Mouse (Mus musculus) bone marrow, adult 2 months (tissue): ENCODE results near the gene Cnih1. TPM values are rescaled to one million over a fixed set of nuclear protein-coding genes. Genes with fewer than 3 reads are reported as not detected.

Experiments
- H3K27ac ChIP-seq: fragments of 200-500 bp; 2 replicates; pipeline ENCODE4 v1.5.1; 2012; ENCODE audit warnings: low read depth, mild to moderate bottlenecking, control low read depth, inconsistent platforms, low read length; ENCODE audit not compliant: control insufficient read depth, poor library complexity, insufficient read depth
- H3K4me1 ChIP-seq: fragments of 200-500 bp; 2 replicates; pipeline ENCODE4 v1.6.1; 2011; ENCODE audit warnings: low read length; ENCODE audit not compliant: control insufficient read depth, insufficient read depth
- H3K4me3 ChIP-seq: fragments of 200-500 bp; replicated peaks from 2 replicates; pipeline ENCODE3; 2011; ENCODE audit warnings: mild to moderate bottlenecking, low read depth, low read length, control low read depth; ENCODE audit not compliant: control insufficient read depth
- CTCF ChIP-seq: fragments of 200-500 bp; IDR thresholded peaks from 2 replicates; pipeline ENCODE4 v1.5.1; 2011; ENCODE audit warnings: low read length, control low read depth; ENCODE audit not compliant: control insufficient read depth, insufficient read depth
- POLR2A ChIP-seq: fragments of 200-500 bp; IDR thresholded peaks from 2 replicates; pipeline ENCODE4 v1.6.1; 2011; ENCODE audit warnings: low read depth, mild to moderate bottlenecking, control low read depth, low read length, borderline replicate concordance; ENCODE audit not compliant: control insufficient read depth
- WGBS: fragments of 180-500 bp; shearing (Covaris S2); methylation state at CpG from one replicate; pipeline ENCODE4 v1.1.7; 2018; 5-methylcytosine and 5-hydroxymethylcytosine counted together
- polyA plus RNA-seq: library from polyadenylated mRNA; stranded (reverse); fragments of >200 nt; gene quantifications from 2 replicates; pipeline ENCODE4 v1.2.4, GENCODE M21; 2011; ENCODE audit warnings: low replicate concordance; ENCODE audit not compliant: missing spikeins, insufficient read depth, insufficient read length

Cnih1 gene
- polyA plus RNA-seq, 1 experiment = 41.8 TPM

DNA sequence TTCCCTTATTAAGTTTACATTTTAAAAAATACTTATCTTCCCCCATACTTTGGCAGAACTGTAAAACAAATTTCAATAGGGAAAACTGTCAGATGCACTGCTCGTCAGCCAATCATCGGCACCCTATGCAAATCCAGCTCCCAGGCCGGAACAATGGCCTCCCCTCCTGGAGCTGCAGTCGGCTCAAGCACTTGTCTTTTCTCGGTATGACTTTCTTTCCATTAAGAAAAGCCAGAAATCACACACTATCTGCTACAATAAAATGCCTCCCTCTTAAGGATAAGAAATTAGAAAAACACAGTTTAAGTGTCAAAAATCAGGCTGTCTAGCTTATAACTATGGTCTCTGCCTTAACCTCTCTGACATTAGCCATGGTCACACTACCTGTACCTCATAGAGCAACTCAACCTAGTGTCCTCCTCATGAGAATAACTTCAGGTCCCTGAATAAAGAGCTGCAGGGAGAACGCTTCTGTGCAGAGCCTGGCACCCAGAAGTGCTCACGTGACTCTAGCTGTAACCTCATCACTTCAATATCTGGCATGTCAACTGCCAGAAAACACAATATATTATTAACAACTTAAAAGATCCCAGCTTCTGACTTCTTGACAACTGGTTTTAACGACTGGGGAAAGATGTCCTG is 5.9 kb downstream of the Cnih1 start:
- no peak for TF ChIP-seq POLR2A
- TF ChIP-seq CTCF = no peak
- Histone ChIP-seq H3K4me3 (no peak overlapping the region), H3K27ac (no peak overlapping the region), H3K4me1 (no peaks in the 10 kb centered on the region)
- WGBS = 88% methylated on average over 8 of the region's 8 CpGs

DNA sequence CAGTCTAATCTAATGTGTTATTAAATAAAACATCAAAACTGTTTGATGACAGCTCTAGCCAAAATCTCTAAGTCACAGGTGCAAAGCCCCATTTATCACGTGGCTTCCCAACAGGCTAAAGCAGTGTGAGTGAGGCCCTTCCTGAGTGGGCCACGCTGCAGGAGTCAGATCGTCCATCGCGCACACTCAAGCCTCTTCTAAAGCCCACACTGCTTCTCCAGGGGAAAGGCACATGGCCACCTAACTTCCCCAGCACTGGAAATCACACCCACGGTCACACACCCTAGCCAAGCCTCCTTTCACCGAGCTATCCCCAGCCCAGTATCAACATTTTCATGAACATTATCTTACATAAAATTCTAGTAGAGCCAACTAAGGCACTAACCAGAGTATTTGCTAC is 7.1 kb downstream of the Cnih1 start:
- 95% methylated on average over 7 of the region's 7 CpGs for WGBS
- TF ChIP-seq CTCF = no peak
- no peak for TF ChIP-seq POLR2A
- Histone ChIP-seq H3K4me1 (no peaks in the 10 kb centered on the region), H3K27ac (no peak overlapping the region), H3K4me3 (no peak overlapping the region)

DNA sequence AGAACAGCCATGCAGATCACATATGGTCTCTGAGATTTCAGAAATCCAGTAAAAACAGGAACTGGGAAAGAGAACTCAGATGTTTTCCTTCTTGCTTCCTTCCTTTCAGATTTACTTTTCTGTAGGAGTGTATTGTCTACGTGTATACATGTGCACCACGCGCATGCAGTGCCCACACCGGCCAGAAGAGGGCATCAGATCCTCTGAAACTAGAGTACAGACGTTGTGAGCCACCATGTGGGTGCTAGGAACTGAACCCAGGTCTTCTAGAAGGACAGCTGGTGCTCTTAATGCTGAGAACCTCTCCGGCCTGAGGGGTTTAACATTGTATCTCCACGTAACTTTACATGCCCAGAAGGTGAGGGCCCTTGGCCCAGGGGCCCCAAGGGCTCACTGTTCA is 9.0 kb downstream of the Cnih1 start:
- no peak overlapping the region for H3K27ac ChIP-seq
- WGBS = 86% methylated on average over 7 of the region's 7 CpGs
- H3K4me1 ChIP-seq = no peaks in the 10 kb centered on the region
- no peak overlapping the region for H3K4me3 ChIP-seq
- TF ChIP-seq POLR2A (no peak), CTCF (peak; percentile 42; the same call in 1 of the 2 replicates)

DNA sequence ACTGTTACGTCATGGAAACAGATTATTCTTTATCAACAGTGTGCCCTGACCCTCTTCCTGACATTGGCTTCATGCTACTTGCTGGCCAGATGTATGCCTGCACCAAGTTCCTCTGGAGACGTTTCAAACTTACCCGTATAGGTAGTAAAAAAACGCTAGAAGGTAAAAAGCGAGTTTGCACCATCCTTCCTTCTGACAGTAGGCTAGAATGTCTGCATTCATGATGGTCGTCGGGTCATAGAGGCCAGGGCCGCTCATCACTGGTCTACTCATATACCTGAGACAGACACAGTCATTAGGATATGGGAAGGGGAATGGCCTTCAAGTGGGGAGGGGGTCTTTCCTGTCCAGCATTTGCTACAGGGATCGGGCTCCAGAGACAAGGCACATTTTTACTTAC is 9.5 kb downstream of the Cnih1 start:
- no peak overlapping the region for H3K4me3 ChIP-seq
- no peak overlapping the region for H3K27ac ChIP-seq
- no peak for TF ChIP-seq CTCF
- H3K4me1 ChIP-seq = no peaks in the 10 kb centered on the region
- WGBS = 94% methylated on average over 9 of the region's 9 CpGs

DNA sequence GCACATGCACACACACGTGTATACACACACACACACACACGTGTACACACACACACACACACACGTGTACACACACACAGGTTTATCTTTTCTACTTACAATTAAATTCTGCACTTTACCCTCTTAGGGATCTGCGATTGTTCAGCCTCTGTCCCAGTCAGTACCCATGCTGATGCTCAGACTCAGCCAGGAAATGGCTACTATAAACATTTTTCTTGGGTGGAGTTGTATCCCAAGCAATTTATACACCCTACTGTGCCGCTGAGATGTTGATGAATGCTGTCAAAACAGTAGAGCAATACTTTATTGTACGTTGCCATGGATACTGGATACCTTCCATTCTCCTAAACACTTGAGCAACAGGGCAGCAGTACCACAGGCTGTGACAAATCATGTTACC is 18.2 kb downstream of the Cnih1 start:
- no peaks in the 10 kb centered on the region for H3K4me1 ChIP-seq

DNA sequence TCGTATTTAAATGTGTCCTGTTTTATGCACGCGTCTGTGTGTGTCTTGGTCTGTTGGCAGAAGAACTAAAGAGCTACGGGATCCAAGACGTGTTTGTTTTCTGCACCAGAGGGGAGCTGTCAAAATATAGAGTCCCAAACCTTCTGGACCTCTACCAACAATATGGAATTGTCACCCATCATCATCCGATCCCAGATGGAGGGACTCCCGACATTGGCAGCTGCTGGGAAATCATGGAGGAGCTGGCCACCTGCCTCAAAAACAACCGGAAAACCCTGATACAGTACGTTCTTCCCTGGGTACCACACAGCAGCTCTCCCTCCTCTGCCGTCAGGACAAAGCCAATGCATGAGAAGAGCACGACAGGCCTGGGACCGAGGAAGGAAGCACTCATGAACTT is 21.1 kb downstream of the Cnih1 start:
- no peak for TF ChIP-seq POLR2A
- TF ChIP-seq CTCF = no peak
- Histone ChIP-seq H3K27ac (no peak overlapping the region), H3K4me3 (no peak overlapping the region), H3K4me1 (no peaks in the 10 kb centered on the region)
- WGBS = 88% methylated on average over 12 of the region's 12 CpGs

More for the DNA sequence above, 18.2 kb downstream of the Cnih1 start:
- TF ChIP-seq CTCF = no peak
- TF ChIP-seq POLR2A = no peak
- H3K27ac ChIP-seq = no peak overlapping the region
- no peak overlapping the region for H3K4me3 ChIP-seq
- 92% methylated on average over 6 of the region's 6 CpGs for WGBS

DNA sequence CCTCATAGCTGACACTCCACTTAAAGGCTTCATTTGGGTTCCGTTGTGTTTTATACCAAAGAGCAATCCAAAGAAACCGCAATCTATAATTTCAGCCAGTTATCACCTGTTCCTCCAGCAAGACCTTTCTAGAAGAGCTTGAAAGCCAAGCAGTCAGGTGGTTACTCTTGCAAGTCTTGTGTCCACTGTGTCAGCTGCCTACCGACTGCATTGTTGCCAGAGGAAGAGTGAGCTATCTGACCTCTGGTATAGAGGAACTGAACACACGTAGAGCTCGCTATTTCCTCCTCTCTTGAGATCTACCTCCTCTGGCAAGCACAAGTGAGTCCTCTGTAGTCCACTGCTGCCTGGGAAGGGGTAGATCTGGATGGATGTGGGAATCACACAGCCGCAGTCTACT is 27.0 kb downstream of the Cnih1 start:
- Histone ChIP-seq H3K4me3 (peak overlapping the region; percentile 96), H3K27ac (no peak overlapping the region), H3K4me1 (no peaks in the 10 kb centered on the region)
- TF ChIP-seq POLR2A (no peak), CTCF (no peak)
- 21% methylated on average over 6 of the region's 6 CpGs for WGBS

DNA sequence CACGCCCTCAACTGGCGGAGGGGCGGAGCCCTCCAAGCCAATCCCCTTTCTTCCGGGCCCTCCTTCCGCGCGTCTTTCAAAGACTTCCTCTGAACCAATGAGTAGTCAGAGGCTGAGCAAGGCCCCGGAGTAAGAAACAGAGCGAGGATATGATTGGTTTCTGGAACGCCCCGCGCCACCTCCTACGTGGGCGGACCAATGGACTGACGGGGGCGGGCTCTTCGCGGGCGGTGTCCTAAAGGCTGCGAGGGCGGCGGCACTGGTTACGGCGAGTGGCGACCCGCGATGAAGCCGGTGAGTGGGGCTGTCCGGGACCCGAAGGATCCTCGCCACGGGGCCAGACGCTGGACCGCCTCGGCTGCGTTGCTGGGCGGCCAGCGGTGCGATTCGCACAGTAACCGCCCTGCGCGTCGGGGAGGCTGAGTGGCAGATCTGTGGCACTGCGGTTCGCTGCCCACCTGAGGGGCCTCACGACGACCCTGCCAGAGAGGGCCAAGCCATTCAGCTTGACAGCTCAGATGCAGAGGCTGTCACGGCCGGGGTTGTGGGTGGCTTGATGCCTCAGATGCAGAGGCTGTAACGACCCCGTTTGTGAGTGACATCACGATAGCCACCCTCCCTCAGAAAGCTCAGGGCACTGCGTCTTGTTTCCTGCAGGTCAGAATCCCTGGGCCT is 27.7 kb downstream of the Cnih1 start, which contains the start of gene Cdkn3:
Gene Cdkn3, plus strand, starts transcription at position 187 of the 675 bp plus-strand sequence.
- Histone ChIP-seq H3K4me1 (no peaks in the 10 kb centered on the region), H3K27ac (peak within 1 kb of the TSS; percentile 75), H3K4me3 (peak within 1 kb of the TSS; percentile 96)
- TF ChIP-seq CTCF (0 out of 2 replicates have a peak, but pooled peaks have one; percentile 4), POLR2A (peak; percentile 82; the same call in 1 of the 2 replicates)
- WGBS = under 1% methylated on average over 54 of the region's 54 CpGs
